Mouse (Mus musculus) kidney, adult 2 months (tissue): ENCODE results near the gene Rae1.

Source experiments
- CTCF ChIP-seq: fragments of 200-500 bp; conservative IDR thresholded peaks from 2 replicates; pipeline ENCODE4 v1.5.1; 2011; ENCODE audit warnings: low read depth, mild to moderate bottlenecking, control low read depth, low read length, moderate library complexity, mixed read lengths; ENCODE audit not compliant: insufficient read depth, insufficient read length
- POLR2A ChIP-seq: fragments of 200-500 bp; IDR thresholded peaks from one replicate; pipeline ENCODE4 v1.6.1; 2011; ENCODE audit warnings: low read depth, low read length, control low read depth

GRCm38 (mm10) chr2:172961211-172961610, 38.7 kb upstream of the Rae1 start:
- TF ChIP-seq CTCF, result no peak
- TF ChIP-seq POLR2A, result no peak
